Mouse (Mus musculus) hindbrain, embryonic 14.5 days (tissue): ENCODE measurements around the gene Kmt2c. TPM values are rescaled to one million over a fixed set of nuclear protein-coding genes. Genes with fewer than 3 reads are reported as not detected.
"Not testable (repeated sequence)": the region's sequence is repeated elsewhere in the genome, so short reads cannot be mapped to it uniquely, and the experiment has no call there.

Experiments used
- ATAC-seq: fragments of 200-750 bp; cut with Nextera tagmentation; 2 replicates; pipeline ENCODE4 v1.8.0; 2017; ENCODE audit warnings: moderate number of reproducible peaks, mild to moderate bottlenecking, moderate TSS enrichment, moderate library complexity; ENCODE audit not compliant: low FRiP score
- DNase-seq: peaks from one replicate; pipeline ENCODE4 v3.0.0-alpha.2; 2015; ENCODE audit warnings: low spot score
- H3K27ac ChIP-seq: fragments of 300-500 bp; sonication (generic); 2 replicates; pipeline ENCODE4 v1.5.1; 2014; ENCODE audit warnings: mild to moderate bottlenecking, moderate library complexity
- H3K27me3 ChIP-seq: fragments of 300-500 bp; sonication (generic); 2 replicates; pipeline ENCODE4 v1.6.1; 2014; ENCODE audit warnings: mild to moderate bottlenecking, low read length, mixed read lengths; ENCODE audit not compliant: control insufficient read depth, insufficient read depth
- H3K36me3 ChIP-seq: fragments of 300-500 bp; sonication (generic); replicated peaks from 2 replicates; pipeline ENCODE4 v1.6.1; 2014; ENCODE audit not compliant: control insufficient read depth, insufficient read depth
- H3K4me1 ChIP-seq: fragments of 300-500 bp; sonication (generic); replicated peaks from 2 replicates; pipeline ENCODE4 v1.6.1; 2014; ENCODE audit warnings: antibody characterized with exemption, low read length, mixed read lengths; ENCODE audit not compliant: control insufficient read depth, insufficient read depth
- H3K4me2 ChIP-seq: fragments of 300-500 bp; sonication (generic); replicated peaks from 2 replicates; pipeline ENCODE4 v1.6.1; 2014; ENCODE audit warnings: mild to moderate bottlenecking, moderate library complexity
- H3K4me3 ChIP-seq: fragments of 300-500 bp; sonication (generic); replicated peaks from 2 replicates; pipeline ENCODE4 v1.5.1; 2014; ENCODE audit warnings: mild to moderate bottlenecking, low read length
- H3K9ac ChIP-seq: fragments of 300-500 bp; sonication (generic); 2 replicates; pipeline ENCODE4 v1.6.1; 2014
- H3K9me3 ChIP-seq: fragments of 300-500 bp; sonication (generic); 2 replicates; pipeline ENCODE4 v1.6.1; 2016; ENCODE audit warnings: low read length; ENCODE audit not compliant: control insufficient read depth
- WGBS: fragments of 180-500 bp; shearing (Covaris S2); extraction: QIAGEN DNeasy Blood & Tissue Kit; methylation state at CpG from one replicate; pipeline ENCODE4 v1.1.7; 2014; 5-methylcytosine and 5-hydroxymethylcytosine counted together
- polyA plus RNA-seq: library from polyadenylated mRNA; unstranded; fragments of >200 nt; fragmentation: Nextera tagmentation; extraction: Ambion mirVana; gene quantifications from 2 replicates; pipeline ENCODE4 v1.2.1, GENCODE M21; 2014

Kmt2c gene
- polyA plus RNA-seq, 1 experiment from 2014 or later: 26.8 TPM

GRCm38 (mm10) chr5:25497369-25497719, 1.2 kb downstream of the Kmt2c start:
- peak overlapping the region; percentile 98 for H3K9ac ChIP-seq
- H3K27ac ChIP-seq: peak overlapping the region; percentile 100
- H3K4me2 ChIP-seq: peak overlapping the region; percentile 75
- WGBS: 2% methylated on average over 10 of the region's 10 CpGs
- no peaks in the 10 kb centered on the region for H3K27me3 ChIP-seq
- H3K9me3 ChIP-seq: no peaks in the 10 kb centered on the region
- H3K4me1 ChIP-seq: peaks cover 19% of the 10 kb centered on the region
- no peaks in the 10 kb centered on the region for H3K36me3 ChIP-seq
- ATAC-seq (no peak), DNase-seq (no peak)
- H3K4me3 ChIP-seq: peak overlapping the region; percentile 91

GRCm38 (mm10) chr5:25496652-25497051, 1.9 kb downstream of the Kmt2c start:
- H3K27ac ChIP-seq: no peak overlapping the region
- peak overlapping the region; percentile 91 for H3K4me3 ChIP-seq
- ATAC-seq (no peak), DNase-seq (no peak)
- peak overlapping the region; percentile 98; the same call in 1 of the 2 replicates for H3K9ac ChIP-seq
- peak overlapping the region; percentile 75 for H3K4me2 ChIP-seq
- H3K4me1 ChIP-seq: peaks cover 19% of the 10 kb centered on the region
- 49% methylated on average over 2 of the region's 2 CpGs for WGBS
- H3K9me3 ChIP-seq: no peaks in the 10 kb centered on the region
- H3K36me3 ChIP-seq: no peaks in the 10 kb centered on the region
- no peaks in the 10 kb centered on the region for H3K27me3 ChIP-seq

GRCm38 (mm10) chr5:25478863-25479262, 19.7 kb downstream of the Kmt2c start:
- Histone ChIP-seq H3K27me3 (no peaks in the 10 kb centered on the region), H3K9ac (no peak overlapping the region), H3K4me2 (no peak overlapping the region), H3K4me3 (no peak overlapping the region), H3K27ac (no peak overlapping the region), H3K9me3 (no peaks in the 10 kb centered on the region), H3K4me1 (no peaks in the 10 kb centered on the region), H3K36me3 (no peaks in the 10 kb centered on the region)
- DNase-seq: no peak
- ATAC-seq: no peak

GRCm38 (mm10) chr5:25475789-25476188, 22.8 kb downstream of the Kmt2c start:
- no peak overlapping the region for H3K4me2 ChIP-seq
- no peaks in the 10 kb centered on the region for H3K27me3 ChIP-seq
- DNase-seq: no peak
- H3K4me1 ChIP-seq: peaks cover 3% of the 10 kb centered on the region; the same call in 1 of the 2 replicates
- H3K9me3 ChIP-seq: no peaks in the 10 kb centered on the region
- no peak overlapping the region for H3K27ac ChIP-seq
- H3K36me3 ChIP-seq: no peaks in the 10 kb centered on the region
- ATAC-seq: no peak
- H3K4me3 ChIP-seq: no peak overlapping the region
- H3K9ac ChIP-seq: no peak overlapping the region
- WGBS: 94% methylated on average over 2 of the region's 2 CpGs

- DNase-seq (peak; percentile 57), ATAC-seq (peak; percentile 77)
- Histone ChIP-seq H3K9me3 (no peaks in the 10 kb centered on the region), H3K9ac (peak overlapping the region; percentile 41; the same call in 1 of the 2 replicates), H3K4me1 (peaks cover 3% of the 10 kb centered on the region; the same call in 1 of the 2 replicates), H3K27ac (peak overlapping the region; percentile 73), H3K4me2 (peak overlapping the region; percentile 59), H3K36me3 (no peaks in the 10 kb centered on the region), H3K27me3 (no peaks in the 10 kb centered on the region), H3K4me3 (peak overlapping the region; percentile 32)
- 3% methylated on average over 6 of the region's 6 CpGs for WGBS
These were observed 26.5 kb downstream of the Kmt2c start for GRCm38 (mm10) chr5:25472070-25472469.

- ATAC-seq (no peak), DNase-seq (no peak)
- Histone ChIP-seq H3K4me3 (no peak overlapping the region), H3K4me2 (no peak overlapping the region), H3K27me3 (no peaks in the 10 kb centered on the region), H3K9ac (no peak overlapping the region), H3K36me3 (no peaks in the 10 kb centered on the region), H3K4me1 (no peaks in the 10 kb centered on the region), H3K27ac (no peak overlapping the region), H3K9me3 (no peaks in the 10 kb centered on the region)
- WGBS: 92% methylated on average over 1 of the region's 1 CpGs
These were observed 36.6 kb downstream of the Kmt2c start for GRCm38 (mm10) chr5:25461956-25462355.

GRCm38 (mm10) chr5:25455432-25455831, 43.2 kb downstream of the Kmt2c start:
- not testable (repeated sequence) for H3K9me3 ChIP-seq, H3K27me3 ChIP-seq, ATAC-seq, DNase-seq, H3K27ac ChIP-seq, H3K36me3 ChIP-seq, H3K9ac ChIP-seq, H3K4me3 ChIP-seq, H3K4me2 ChIP-seq, H3K4me1 ChIP-seq

GRCm38 (mm10) chr5:25452691-25453090, 45.9 kb downstream of the Kmt2c start:
- DNase-seq (no peak), ATAC-seq (no peak)
- no peaks in the 10 kb centered on the region for H3K9me3 ChIP-seq
- H3K4me2 ChIP-seq: no peak overlapping the region
- no peak overlapping the region for H3K4me3 ChIP-seq
- H3K27me3 ChIP-seq: no peaks in the 10 kb centered on the region
- no peaks in the 10 kb centered on the region for H3K4me1 ChIP-seq
- H3K27ac ChIP-seq: no peak overlapping the region
- H3K9ac ChIP-seq: no peak overlapping the region
- 87% methylated on average over 2 of the region's 2 CpGs for WGBS
- no peaks in the 10 kb centered on the region for H3K36me3 ChIP-seq

GRCm38 (mm10) chr5:25437508-25437907, 61.1 kb downstream of the Kmt2c start:
- Histone ChIP-seq H3K27me3 (no peaks in the 10 kb centered on the region), H3K4me1 (no peaks in the 10 kb centered on the region), H3K4me3 (no peak overlapping the region), H3K36me3 (no peaks in the 10 kb centered on the region), H3K27ac (no peak overlapping the region), H3K4me2 (no peak overlapping the region), H3K9me3 (no peaks in the 10 kb centered on the region), H3K9ac (no peak overlapping the region)
- DNase-seq: no peak
- 100% methylated on average over 1 of the region's 1 CpGs for WGBS
- ATAC-seq: no peak

GRCm38 (mm10) chr5:25436081-25436480, 62.5 kb downstream of the Kmt2c start:
- Histone ChIP-seq H3K4me1 (no peaks in the 10 kb centered on the region), H3K27me3 (no peaks in the 10 kb centered on the region), H3K27ac (no peak overlapping the region), H3K36me3 (no peaks in the 10 kb centered on the region), H3K4me2 (no peak overlapping the region), H3K4me3 (no peak overlapping the region), H3K9me3 (no peaks in the 10 kb centered on the region), H3K9ac (no peak overlapping the region)
- WGBS: 17% methylated on average over 3 of the region's 3 CpGs
- no peak for ATAC-seq
- peak; percentile 76 for DNase-seq
